17 mouse cellular contexts compared by ENCODE assay signal in genomic region chr3:34137984-34138383, GRCm38 (mm10).
"Had no signal": no experiment of that assay in that cellular context is flagged by ENCODE, and none has a peak within 500 bp of the region (broad histone marks: within the 10 kb centered on the region; RNA-seq: fewer than 3 reads in every experiment).

No protein-coding gene starts in this region.

- H3K9me3 ChIP-seq: neural tube, embryonic 12.5 days; neural tube, embryonic 13.5 days; neural tube, embryonic 15.5 days; stomach, embryonic 15.5 days had no signal

- H3K4me2 ChIP-seq: neural tube, embryonic 12.5 days; neural tube, embryonic 13.5 days; neural tube, embryonic 15.5 days; stomach, embryonic 15.5 days had no signal

- DNase-seq: retina, postnatal 1 day; right cerebral cortex, adult 18-20 months; right cerebral cortex, postnatal 14 days; right cerebral cortex, postnatal 25 days; right cerebral cortex, postnatal 4 days; spleen, adult 18-20 months; thymus, adult 18-20 months; thymus, adult 2 months; thymus, postnatal 14 days; thymus, postnatal 25 days; thymus, postnatal 36 days; thymus, postnatal 4 days had no signal

- H3K27me3 ChIP-seq: neural tube, embryonic 12.5 days; neural tube, embryonic 13.5 days; neural tube, embryonic 15.5 days; stomach, embryonic 15.5 days had no signal

- H3K9ac ChIP-seq: neural tube, embryonic 12.5 days; neural tube, embryonic 13.5 days; neural tube, embryonic 15.5 days; stomach, embryonic 15.5 days had no signal

- H3K27ac ChIP-seq: neural tube, embryonic 12.5 days; neural tube, embryonic 13.5 days; neural tube, embryonic 15.5 days; stomach, embryonic 15.5 days; stomach, postnatal 0 days had no signal

- H3K4me3 ChIP-seq: neural tube, embryonic 12.5 days; neural tube, embryonic 13.5 days; neural tube, embryonic 15.5 days; stomach, embryonic 15.5 days had no signal

- H3K36me3 ChIP-seq: neural tube, embryonic 12.5 days; neural tube, embryonic 13.5 days; neural tube, embryonic 15.5 days; stomach, embryonic 15.5 days had no signal

- H3K4me1 ChIP-seq: neural tube, embryonic 12.5 days; neural tube, embryonic 13.5 days; neural tube, embryonic 15.5 days; stomach, embryonic 15.5 days had no signal
